Mouse (Mus musculus) hindbrain, embryonic 16.5 days (tissue): ENCODE data around the gene Cpox. TPM values are rescaled to one million over a fixed set of nuclear protein-coding genes. Genes with fewer than 3 reads are reported as not detected.

Experiments used
- ATAC-seq: fragments of 200-750 bp; cut with Nextera tagmentation; 2 replicates; pipeline ENCODE4 v1.8.0; 2017; ENCODE audit warnings: moderate TSS enrichment, moderate library complexity
- H3K27ac ChIP-seq: fragments of 300-500 bp; sonication (generic); 2 replicates; pipeline ENCODE4 v1.5.1; 2014; ENCODE audit warnings: low read depth, mild to moderate bottlenecking, control low read depth, low read length, moderate library complexity
- H3K27me3 ChIP-seq: fragments of 300-500 bp; sonication (generic); replicated peaks from 2 replicates; pipeline ENCODE4 v1.6.1; 2014; ENCODE audit warnings: low read length; ENCODE audit not compliant: control insufficient read depth, insufficient read depth
- H3K36me3 ChIP-seq: fragments of 300-500 bp; sonication (generic); 2 replicates; pipeline ENCODE4 v1.6.1; 2014; ENCODE audit warnings: mild to moderate bottlenecking, low read length, moderate library complexity, mixed read lengths; ENCODE audit not compliant: control insufficient read depth, insufficient read depth
- H3K4me1 ChIP-seq: fragments of 300-500 bp; sonication (generic); 2 replicates; pipeline ENCODE4 v1.6.1; 2014; ENCODE audit warnings: low read depth, low read length; ENCODE audit not compliant: control insufficient read depth, insufficient read depth
- H3K4me2 ChIP-seq: fragments of 300-500 bp; sonication (generic); 2 replicates; pipeline ENCODE4 v1.6.1; 2014; ENCODE audit warnings: mild to moderate bottlenecking, low read length, control low read depth, moderate library complexity
- H3K4me3 ChIP-seq: fragments of 300-500 bp; sonication (generic); 2 replicates; pipeline ENCODE4 v1.5.1; 2014; ENCODE audit warnings: mild to moderate bottlenecking, low read length, control low read depth, moderate library complexity
- H3K9ac ChIP-seq: fragments of 300-500 bp; sonication (generic); 2 replicates; pipeline ENCODE4 v1.6.1; 2014; ENCODE audit warnings: low read depth, mild to moderate bottlenecking, control low read depth, low read length, moderate library complexity
- H3K9me3 ChIP-seq: fragments of 300-500 bp; sonication (generic); 2 replicates; pipeline ENCODE4 v1.6.1; 2014; ENCODE audit warnings: mild to moderate bottlenecking, low read length, moderate library complexity; ENCODE audit not compliant: control insufficient read depth
- WGBS: fragments of 180-500 bp; shearing (Covaris S2); extraction: QIAGEN DNeasy Blood & Tissue Kit; methylation state at CpG from one replicate; pipeline ENCODE4 v1.1.7; 2014; 5-methylcytosine and 5-hydroxymethylcytosine counted together
- polyA plus RNA-seq: library from polyadenylated mRNA; unstranded; fragments of >200 nt; fragmentation: Nextera tagmentation; extraction: Ambion mirVana; gene quantifications from 2 replicates; pipeline ENCODE4 v1.2.1, GENCODE M21; 2015

Cpox gene
- polyA plus RNA-seq, 1 experiment from 2014 or later = 14.5 TPM

DNA sequence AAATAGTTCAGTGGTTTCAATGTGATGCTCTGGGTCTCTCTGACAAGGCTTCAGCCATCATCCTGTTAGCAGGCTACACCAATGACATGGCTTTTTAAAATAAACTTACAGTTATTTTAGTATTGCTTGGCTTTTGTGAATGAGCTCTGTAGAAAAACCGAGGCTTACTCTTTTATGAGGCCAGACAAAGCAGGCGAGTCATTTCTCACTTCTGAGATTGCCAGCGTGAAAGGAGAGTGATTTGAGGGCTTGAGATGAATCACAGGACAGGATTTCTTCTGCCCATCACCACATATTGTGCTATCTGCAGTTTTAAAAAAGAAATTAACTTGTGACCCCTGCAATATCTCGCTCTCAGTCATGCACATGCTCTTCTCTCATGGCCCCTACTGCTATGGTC, 44.9 kb downstream of the Cpox start:
- ATAC-seq = no peak
- H3K9me3 ChIP-seq = no peaks in the 10 kb centered on the region
- H3K36me3 ChIP-seq = no peaks in the 10 kb centered on the region
- no peaks in the 10 kb centered on the region for H3K4me1 ChIP-seq
- H3K27ac ChIP-seq = no peak overlapping the region
- no peak overlapping the region for H3K4me2 ChIP-seq
- H3K27me3 ChIP-seq = no peaks in the 10 kb centered on the region
- no peak overlapping the region for H3K4me3 ChIP-seq
- WGBS = 71% methylated on average over 4 of the region's 4 CpGs
- no peak overlapping the region for H3K9ac ChIP-seq

DNA sequence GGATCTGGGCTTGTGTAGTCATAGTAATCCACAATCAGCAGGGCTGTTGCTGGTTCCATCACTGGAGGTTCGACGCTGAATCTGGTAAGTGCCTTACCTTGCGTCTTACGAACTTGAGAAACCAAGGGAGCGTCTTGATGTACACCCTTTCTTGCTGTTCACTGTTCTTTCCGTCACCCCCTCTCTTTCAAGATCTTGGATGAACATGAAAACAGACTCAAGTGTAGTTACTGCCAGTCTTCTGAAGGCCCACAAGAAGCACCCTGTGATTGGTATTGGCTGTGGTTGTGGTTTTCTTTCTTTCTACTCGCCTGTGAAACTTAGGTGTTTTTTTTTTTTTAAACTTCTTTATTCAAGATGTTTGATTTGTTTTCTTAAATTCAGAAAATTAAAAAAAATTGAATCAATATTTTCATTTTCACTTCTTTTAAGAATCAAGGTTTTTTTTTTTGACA, 48.6 kb downstream of the Cpox start, which contains the start of gene Gpr15:
Gpr15 (minus strand) TSS at position 405 of the 455 bp plus-strand sequence.
- Histone ChIP-seq H3K9ac (no peak within 1 kb of the TSS), H3K27me3 (no peaks in the 10 kb centered on the region), H3K4me3 (no peak within 1 kb of the TSS), H3K9me3 (no peaks in the 10 kb centered on the region), H3K36me3 (no peaks in the 10 kb centered on the region), H3K4me2 (no peak within 1 kb of the TSS), H3K27ac (no peak within 1 kb of the TSS), H3K4me1 (no peaks in the 10 kb centered on the region)
- 96% methylated on average over 7 of the region's 7 CpGs for WGBS
- ATAC-seq = no peak

DNA sequence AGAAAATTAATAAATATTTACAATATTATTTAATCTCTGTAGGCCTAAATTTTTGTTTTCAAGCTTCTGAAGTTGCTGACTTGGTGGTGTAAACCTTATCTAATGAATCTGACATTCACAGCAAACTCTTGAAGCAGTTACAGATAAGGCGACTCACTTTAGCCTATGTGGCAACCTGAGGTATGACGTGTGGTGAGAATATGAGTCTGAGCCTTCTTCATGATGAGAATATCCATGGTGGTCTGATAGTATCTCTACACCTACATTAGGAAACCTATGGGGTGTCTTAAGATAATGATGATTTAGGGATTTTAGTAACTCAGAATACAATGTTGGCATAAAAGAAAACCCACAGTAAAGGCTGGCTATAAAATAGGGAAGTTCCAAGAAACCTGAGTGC, 52.2 kb downstream of the Cpox start:
- Histone ChIP-seq H3K36me3 (no peaks in the 10 kb centered on the region), H3K27ac (no peak overlapping the region), H3K4me3 (no peak overlapping the region), H3K27me3 (no peaks in the 10 kb centered on the region), H3K4me2 (no peak overlapping the region), H3K4me1 (no peaks in the 10 kb centered on the region), H3K9me3 (no peaks in the 10 kb centered on the region), H3K9ac (no peak overlapping the region)
- no peak for ATAC-seq
- 85% methylated on average over 2 of the region's 2 CpGs for WGBS

DNA sequence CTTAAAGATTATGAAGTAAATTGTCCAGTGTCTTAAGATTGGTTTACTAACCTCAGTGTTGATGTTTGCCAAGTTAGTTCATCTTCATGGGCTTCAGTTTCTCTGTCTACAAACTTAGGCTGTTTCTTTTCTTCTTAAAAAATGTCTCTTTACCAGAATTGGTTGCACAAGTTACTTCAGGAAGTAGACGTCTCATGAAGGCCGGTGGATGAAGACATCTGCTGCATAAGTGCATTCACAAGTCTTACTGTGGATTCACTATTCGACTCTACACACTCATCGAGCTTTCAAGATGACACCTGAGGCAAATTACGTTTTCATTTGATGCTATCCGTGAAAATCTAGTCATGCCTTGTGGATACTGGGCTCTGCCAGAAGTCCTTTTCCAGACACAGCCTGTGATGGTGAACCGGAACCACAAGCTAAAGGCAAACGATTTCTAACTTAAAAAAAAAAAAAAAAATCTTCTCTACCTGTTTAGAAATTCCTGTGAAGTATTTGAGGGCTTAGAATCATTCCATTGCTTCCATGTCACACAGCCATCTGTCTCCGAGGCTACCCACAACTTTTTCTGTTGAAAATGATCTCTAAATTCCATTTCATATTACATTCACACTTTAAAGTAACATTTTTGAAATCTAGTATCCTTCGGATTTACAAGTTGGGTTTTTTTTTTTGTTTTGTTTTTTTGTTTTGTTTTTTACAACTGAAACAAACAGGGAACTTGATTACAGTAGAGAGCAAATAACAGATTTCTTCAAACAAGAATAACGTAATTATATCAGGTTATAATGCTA, 56.8 kb downstream of the Cpox start:
- Histone ChIP-seq H3K27me3 (no peaks in the 10 kb centered on the region), H3K9ac (no peak overlapping the region), H3K9me3 (no peaks in the 10 kb centered on the region), H3K4me3 (peak overlapping the region; percentile 84; the same call in 1 of the 2 replicates), H3K4me1 (peaks cover 8% of the 10 kb centered on the region), H3K4me2 (peak overlapping the region; percentile 64), H3K27ac (no peak overlapping the region), H3K36me3 (peaks cover 14% of the 10 kb centered on the region)
- no peak for ATAC-seq
- WGBS = 83% methylated on average over 11 of the region's 11 CpGs

DNA sequence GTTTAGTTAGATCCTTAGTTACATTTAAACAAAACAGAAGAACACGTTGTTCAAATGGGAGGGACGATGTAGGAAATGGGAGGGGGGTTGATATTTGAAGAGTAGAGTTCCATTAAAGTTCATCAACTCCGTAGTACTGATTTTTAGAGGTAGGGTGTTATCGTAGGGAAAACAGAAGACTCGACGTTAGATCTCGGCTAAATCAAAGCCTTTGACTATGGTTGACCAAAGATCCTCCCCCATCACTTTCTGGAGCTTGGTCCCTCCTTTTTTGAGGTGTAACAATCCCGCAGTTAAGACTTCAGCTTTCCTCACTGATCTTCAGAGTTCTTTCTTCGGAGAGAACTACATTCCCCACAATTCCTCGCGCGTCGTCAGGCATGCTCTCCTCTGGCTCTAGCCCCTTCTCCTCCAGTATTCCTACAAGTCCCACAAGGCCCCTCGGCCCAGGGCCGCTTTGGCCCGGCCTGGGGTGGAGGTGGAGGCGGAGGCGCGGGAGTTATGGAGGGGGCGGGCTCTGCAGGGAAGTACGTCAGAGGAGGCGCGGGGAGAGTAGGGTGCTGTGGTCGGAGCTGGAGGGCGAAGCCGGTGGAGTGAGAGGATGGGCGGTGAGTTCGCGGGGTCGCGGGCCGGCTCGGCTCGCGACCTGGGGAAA, 57.5 kb downstream of the Cpox start, which contains the start of gene Cldnd1:
Cldnd1 (plus strand) TSS at position 434 of the 655 bp plus-strand sequence.
- H3K9me3 ChIP-seq = no peaks in the 10 kb centered on the region
- H3K4me1 ChIP-seq = peaks cover 8% of the 10 kb centered on the region
- H3K9ac ChIP-seq = peak within 1 kb of the TSS; percentile 89
- peaks cover 20% of the 10 kb centered on the region for H3K36me3 ChIP-seq
- peak within 1 kb of the TSS; percentile 64 for H3K4me2 ChIP-seq
- WGBS = 3% methylated on average over 27 of the region's 35 CpGs
- H3K4me3 ChIP-seq = peak within 1 kb of the TSS; percentile 84
- ATAC-seq = peak; percentile 100
- H3K27ac ChIP-seq = peak within 1 kb of the TSS; percentile 90
- H3K27me3 ChIP-seq = no peaks in the 10 kb centered on the region

DNA sequence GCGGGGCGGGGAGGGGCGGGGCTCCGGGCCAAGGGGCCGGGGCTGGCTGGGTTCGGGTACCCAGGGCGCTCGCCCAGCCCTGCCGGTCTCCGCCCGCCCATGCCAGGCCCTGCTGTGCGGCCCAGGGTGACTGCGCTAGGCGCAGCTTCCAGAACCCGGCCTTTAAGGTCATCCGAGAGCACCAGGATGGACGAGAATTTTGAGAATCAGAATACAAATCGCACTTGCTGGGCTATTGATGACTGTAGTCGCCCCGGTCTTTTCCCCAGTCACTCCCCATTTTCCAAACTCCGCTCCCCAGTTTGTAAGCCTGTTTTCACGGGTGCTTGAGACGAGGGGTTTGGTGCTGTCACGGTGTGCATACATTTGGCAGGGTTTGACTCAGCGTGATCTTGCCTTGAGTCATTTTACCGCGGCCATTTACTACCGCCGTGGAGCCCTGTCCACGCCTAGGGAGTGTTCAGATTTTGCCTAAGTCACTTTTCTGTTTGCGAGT, 58.1 kb downstream of the Cpox start:
- no peaks in the 10 kb centered on the region for H3K9me3 ChIP-seq
- peak overlapping the region; percentile 90 for H3K27ac ChIP-seq
- under 1% methylated on average over 20 of the region's 31 CpGs for WGBS
- peaks cover 23% of the 10 kb centered on the region for H3K36me3 ChIP-seq
- peak overlapping the region; percentile 84 for H3K4me3 ChIP-seq
- H3K27me3 ChIP-seq = no peaks in the 10 kb centered on the region
- peak overlapping the region; percentile 89 for H3K9ac ChIP-seq
- H3K4me2 ChIP-seq = peak overlapping the region; percentile 61
- H3K4me1 ChIP-seq = peaks cover 8% of the 10 kb centered on the region
- peak; percentile 92 for ATAC-seq

DNA sequence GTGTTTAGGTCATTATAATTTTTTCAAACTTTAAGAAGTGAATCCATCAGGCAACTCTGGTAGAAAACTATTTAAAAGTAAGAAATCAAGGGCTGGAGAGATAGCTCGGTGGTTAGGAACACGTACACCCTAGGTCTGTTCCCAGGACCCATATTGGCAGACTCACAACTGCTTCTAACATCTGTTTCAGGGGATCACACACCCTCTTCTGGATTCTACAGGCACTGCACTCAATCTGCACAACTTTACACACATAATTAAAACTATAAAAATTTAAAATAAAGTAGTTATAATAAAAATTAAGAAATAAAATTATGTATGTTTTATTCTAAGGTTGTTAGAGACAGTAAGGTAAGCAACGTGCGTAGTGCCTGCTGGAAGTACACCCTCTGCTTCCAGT, 68.1 kb downstream of the Cpox start:
- 84% methylated on average over 4 of the region's 4 CpGs for WGBS
- Histone ChIP-seq H3K27ac (no peak overlapping the region), H3K36me3 (peaks cover 8% of the 10 kb centered on the region; the same call in 1 of the 2 replicates), H3K9ac (no peak overlapping the region), H3K9me3 (no peaks in the 10 kb centered on the region), H3K27me3 (no peaks in the 10 kb centered on the region), H3K4me1 (no peaks in the 10 kb centered on the region), H3K4me3 (no peak overlapping the region), H3K4me2 (no peak overlapping the region)
- ATAC-seq = no peak

DNA sequence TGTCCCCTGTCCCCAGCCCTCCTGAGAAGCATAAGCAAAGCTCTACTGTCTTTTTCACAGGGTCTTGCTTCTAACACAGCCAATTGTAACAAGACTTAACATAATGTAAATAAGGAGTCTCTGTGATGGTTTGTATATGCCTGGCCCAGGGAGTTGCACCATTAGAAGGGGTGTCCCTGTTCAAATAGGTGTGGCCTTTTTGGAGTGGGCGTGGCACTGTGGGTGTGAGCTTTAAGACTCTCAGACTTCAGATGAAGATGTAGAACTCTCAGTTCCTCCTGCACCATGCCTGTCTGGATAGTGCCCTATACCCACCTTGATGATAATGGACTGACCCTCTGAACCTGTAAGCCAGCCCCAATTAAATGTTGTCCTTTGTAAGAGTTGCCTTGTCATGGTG, 68.7 kb downstream of the Cpox start:
- H3K27me3 ChIP-seq = no peaks in the 10 kb centered on the region
- H3K4me2 ChIP-seq = no peak overlapping the region
- no peak overlapping the region for H3K27ac ChIP-seq
- no peak for ATAC-seq
- H3K9ac ChIP-seq = no peak overlapping the region
- no peaks in the 10 kb centered on the region for H3K9me3 ChIP-seq
- H3K4me3 ChIP-seq = no peak overlapping the region
- H3K4me1 ChIP-seq = no peaks in the 10 kb centered on the region
- 100% methylated on average over 1 of the region's 1 CpGs for WGBS
- H3K36me3 ChIP-seq = peaks cover 5% of the 10 kb centered on the region; the same call in 1 of the 2 replicates

DNA sequence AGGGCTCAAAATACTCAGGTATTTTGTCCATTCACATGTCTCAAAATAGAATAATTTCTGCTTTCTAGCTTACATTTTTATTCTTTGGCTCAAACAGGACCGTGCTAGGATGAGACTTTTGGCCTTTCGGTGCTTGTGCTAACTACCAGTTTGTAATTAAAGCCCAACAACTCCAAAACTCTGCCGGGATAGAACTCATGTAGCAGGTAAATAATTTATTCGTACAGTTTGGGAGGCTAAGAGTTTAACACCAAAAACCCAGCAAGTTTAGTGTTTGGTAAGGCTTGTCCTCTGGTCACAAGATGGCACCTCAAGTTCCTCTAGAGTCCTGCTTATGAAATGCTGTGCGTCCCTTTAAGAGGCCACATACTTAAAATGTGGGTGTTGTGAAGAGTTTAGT, 70.7 kb downstream of the Cpox start:
- no peak overlapping the region for H3K9ac ChIP-seq
- H3K27ac ChIP-seq = no peak overlapping the region
- H3K4me2 ChIP-seq = no peak overlapping the region
- H3K36me3 ChIP-seq = no peaks in the 10 kb centered on the region
- no peaks in the 10 kb centered on the region for H3K27me3 ChIP-seq
- H3K9me3 ChIP-seq = no peaks in the 10 kb centered on the region
- no peaks in the 10 kb centered on the region for H3K4me1 ChIP-seq
- no peak overlapping the region for H3K4me3 ChIP-seq
- ATAC-seq = no peak
- WGBS = 96% methylated on average over 5 of the region's 5 CpGs
